Mouse (Mus musculus): ENCODE results near the gene Nmt2. TPM values are rescaled to one million over a fixed set of nuclear protein-coding genes. Genes with fewer than 3 reads are reported as not detected.

Gene Nmt2
- total and polyA plus RNA-seq, 3 experiments = 19.9 to 34.1 TPM; not detected in 1

DNA sequence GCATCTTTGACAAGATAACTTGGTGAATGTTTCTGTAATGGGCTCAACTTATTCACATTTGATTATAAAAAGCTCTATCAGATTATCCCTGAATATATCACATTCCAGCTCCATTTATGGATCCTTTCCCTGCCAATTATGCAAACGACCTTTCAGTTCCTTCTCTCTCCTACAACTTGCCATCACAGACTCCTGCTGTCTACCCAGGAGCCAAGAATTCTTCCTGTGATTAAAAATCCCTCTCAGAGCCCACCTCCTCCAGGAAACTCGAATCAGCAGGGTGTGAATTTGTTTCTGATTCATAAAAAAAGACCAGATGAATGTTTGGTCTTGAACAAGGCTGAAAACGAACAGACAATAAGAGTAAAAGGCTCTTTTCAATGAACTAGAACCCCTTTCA is 16.1 kb upstream of the Nmt2 start:
- H3K4me1 ChIP-seq (ENCODE audit: control insufficient read depth in 1 of 2, insufficient read depth in 2 of 2, low read length in 2 of 2) = no peaks in the 10 kb centered on the region
- H3K9me3 ChIP-seq (replicated peaks; ENCODE audit: insufficient read depth, low read length) = no peaks in the 10 kb centered on the region
- no peak for DNase-seq (ENCODE audit: low read depth, low spot score)
- TF ChIP-seq ZNF384 (IDR thresholded peaks at IDR 0.05; ENCODE audit: low read depth, low read length) = no peak
- no peaks in the 10 kb centered on the region for H3K79me2 ChIP-seq (ENCODE audit: control insufficient read depth, insufficient read depth, low read length, poor library complexity)
- H3K27ac ChIP-seq (ENCODE audit: control insufficient read depth, low read depth, low read length) = no peak overlapping the region
- H3K27me3 ChIP-seq (ENCODE audit: control insufficient read depth in 1 of 2, insufficient read depth in 2 of 2, low read length in 2 of 2) = no peaks in the 10 kb centered on the region
- H3K9ac ChIP-seq (ENCODE audit: control insufficient read depth, low read depth, low read length, poor library complexity, severe bottlenecking) = no peak overlapping the region
- no peak overlapping the region for H3K4me3 ChIP-seq (ENCODE audit: control insufficient read depth in 1 of 2, insufficient read depth in 1 of 2, low read depth in 2 of 2, low read length in 2 of 2)
- no peaks in the 10 kb centered on the region for H3K36me3 ChIP-seq (ENCODE audit: control insufficient read depth in 1 of 2, insufficient read depth in 2 of 2, low read length in 2 of 2)

DNA sequence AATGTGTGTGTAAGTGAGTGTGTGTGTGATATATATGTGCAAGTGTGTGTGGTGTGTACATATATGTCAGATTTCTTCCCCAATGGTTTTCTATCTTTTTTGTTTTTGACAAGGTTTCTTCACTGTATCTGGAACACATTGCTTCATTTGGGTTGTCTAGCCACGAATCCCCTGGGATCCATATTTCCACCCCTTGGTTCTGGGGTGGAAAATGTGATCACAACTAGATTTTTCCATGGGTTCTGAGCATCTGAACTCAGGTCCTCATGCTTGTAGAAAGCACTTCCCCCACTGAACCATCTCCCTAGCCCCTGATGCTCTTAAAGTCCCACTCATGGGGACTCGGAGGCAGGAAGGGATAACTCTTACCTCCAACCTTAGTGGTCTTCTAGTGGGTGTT is 10.7 kb upstream of the Nmt2 start:
- TF ChIP-seq SMC3 (IDR thresholded peaks at IDR 0.05; ENCODE audit: low read depth, low read length) (no peak), E2F4 (IDR thresholded peaks at IDR 0.05; ENCODE audit: borderline replicate concordance, low read depth, low read length) (no peak), USF2 (IDR thresholded peaks at IDR 0.05; ENCODE audit: borderline replicate concordance in 1 of 2, insufficient read depth in 1 of 2, low read depth in 1 of 2, low read length in 2 of 2) (no peak), POLR2A (IDR thresholded peaks at IDR 0.05; ENCODE audit: control insufficient read depth in 1 of 2, insufficient read depth in 1 of 2, low read depth in 1 of 2, low read length in 2 of 2, poor library complexity in 1 of 2) (no peak), GATA1 (IDR thresholded peaks at IDR 0.05; ENCODE audit: low read depth, low read length) (no peak), HCFC1 (IDR thresholded peaks at IDR 0.05; ENCODE audit: low read depth, low read length) (no peak), MYC (IDR thresholded peaks at IDR 0.05; ENCODE audit: low read depth, low read length) (no peak)
- H3K27ac ChIP-seq (ENCODE audit: control insufficient read depth, low read depth, low read length) = no peak overlapping the region
- no peak for DNase-seq (ENCODE audit: low read depth, low spot score)

DNA sequence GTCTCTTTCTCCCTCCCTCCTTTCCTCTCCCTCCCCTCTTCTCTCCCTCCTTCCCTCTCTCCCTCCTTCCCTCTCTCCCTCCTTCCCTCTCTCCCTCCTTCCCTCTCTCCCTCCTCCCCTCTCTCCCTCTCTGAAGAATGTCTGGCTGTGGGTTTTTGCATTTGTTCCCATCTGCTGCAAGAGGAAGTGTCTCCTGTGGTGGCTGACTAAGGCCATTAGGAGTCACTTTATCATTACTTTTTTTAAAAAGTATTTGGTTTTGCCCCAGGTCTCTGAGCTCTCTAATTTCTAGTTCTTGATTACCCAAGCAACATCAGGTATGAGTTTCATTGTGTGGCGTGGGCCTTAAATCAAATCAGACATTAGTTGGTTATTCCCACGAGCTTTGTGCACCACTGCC is 7.9 kb upstream of the Nmt2 start:
- Histone ChIP-seq H3K4me1 (ENCODE audit: control insufficient read depth in 1 of 2, insufficient read depth in 2 of 2, low read length in 2 of 2) (no peaks in the 10 kb centered on the region; a peak in 1 of 4 replicates), H3K27ac (ENCODE audit: control insufficient read depth, low read depth, low read length) (no peak overlapping the region), H3K9me3 (replicated peaks; ENCODE audit: insufficient read depth, low read length) (no peaks in the 10 kb centered on the region), H3K79me2 (ENCODE audit: control insufficient read depth, insufficient read depth, low read length, poor library complexity) (no peaks in the 10 kb centered on the region), H3K36me3 (ENCODE audit: control insufficient read depth in 1 of 2, insufficient read depth in 2 of 2, low read length in 2 of 2) (no peaks in the 10 kb centered on the region), H3K9ac (ENCODE audit: control insufficient read depth, low read depth, low read length, poor library complexity, severe bottlenecking) (no peak overlapping the region), H3K27me3 (ENCODE audit: control insufficient read depth in 1 of 2, insufficient read depth in 2 of 2, low read length in 2 of 2) (no peaks in the 10 kb centered on the region), H3K4me3 (ENCODE audit: control insufficient read depth in 1 of 2, insufficient read depth in 1 of 2, low read depth in 2 of 2, low read length in 2 of 2) (no peak overlapping the region)
- peak; percentile 23 for DNase-seq (ENCODE audit: low read depth, low spot score)
- TF ChIP-seq HCFC1 (IDR thresholded peaks at IDR 0.05; ENCODE audit: low read depth, low read length) (no peak), ZKSCAN1 (IDR thresholded peaks at IDR 0.05; ENCODE audit: low read depth, low read length) (no peak), UBTF (IDR thresholded peaks at IDR 0.05; ENCODE audit: borderline replicate concordance, insufficient read depth, low read depth, low read length) (no peak), RAD21 (IDR thresholded peaks at IDR 0.05; ENCODE audit: low read depth, low read length) (peak; percentile 17), ETS1 (IDR thresholded peaks at IDR 0.05; ENCODE audit: low read depth, low read length) (no peak), USF2 (IDR thresholded peaks at IDR 0.05; ENCODE audit: borderline replicate concordance in 1 of 2, insufficient read depth in 1 of 2, low read depth in 1 of 2, low read length in 2 of 2) (no peak), SIN3A (IDR thresholded peaks at IDR 0.05; ENCODE audit: low read length) (no peak), RCOR1 (IDR thresholded peaks at IDR 0.05; ENCODE audit: low read depth, low read length) (no peak)

More for the DNA sequence above, 10.7 kb upstream of the Nmt2 start:
- H3K9ac ChIP-seq (ENCODE audit: control insufficient read depth, low read depth, low read length, poor library complexity, severe bottlenecking) = no peak overlapping the region
- H3K36me3 ChIP-seq (ENCODE audit: control insufficient read depth in 1 of 2, insufficient read depth in 2 of 2, low read length in 2 of 2) = no peaks in the 10 kb centered on the region
- H3K79me2 ChIP-seq (ENCODE audit: control insufficient read depth, insufficient read depth, low read length, poor library complexity) = no peaks in the 10 kb centered on the region
- H3K27me3 ChIP-seq (ENCODE audit: control insufficient read depth in 1 of 2, insufficient read depth in 2 of 2, low read length in 2 of 2) = no peaks in the 10 kb centered on the region
- H3K4me1 ChIP-seq (ENCODE audit: control insufficient read depth in 1 of 2, insufficient read depth in 2 of 2, low read length in 2 of 2) = no peaks in the 10 kb centered on the region; a peak in 1 of 4 replicates
- no peaks in the 10 kb centered on the region for H3K9me3 ChIP-seq (replicated peaks; ENCODE audit: insufficient read depth, low read length)
- H3K4me3 ChIP-seq (ENCODE audit: control insufficient read depth in 1 of 2, insufficient read depth in 1 of 2, low read depth in 2 of 2, low read length in 2 of 2) = no peak overlapping the region

Measured in MEL (cell line).